Mouse (Mus musculus) kidney, embryonic 14.5 days (tissue): ENCODE results near the gene Qsox2. TPM values are rescaled to one million over a fixed set of nuclear protein-coding genes. Genes with fewer than 3 reads are reported as not detected.
A peak's percentile ranks its signal among the peaks of the same experiment; 100 is the strongest.

ENCODE experiments used
- ATAC-seq: fragments of 200-750 bp; cut with Nextera tagmentation; 2 replicates; pipeline ENCODE4 v1.8.0; 2017; ENCODE audit warnings: moderate number of reproducible peaks, mild to moderate bottlenecking, moderate TSS enrichment, moderate library complexity; ENCODE audit not compliant: low FRiP score, low TSS enrichment
- H3K27ac ChIP-seq: fragments of 300-500 bp; sonication (generic); 2 replicates; pipeline ENCODE4 v1.5.1; 2014; ENCODE audit warnings: low read depth, mild to moderate bottlenecking, low read length, moderate library complexity, mixed read lengths
- H3K27me3 ChIP-seq: fragments of 300-500 bp; sonication (generic); 2 replicates; pipeline ENCODE4 v1.6.1; 2014; ENCODE audit warnings: mild to moderate bottlenecking, low read length; ENCODE audit not compliant: control insufficient read depth, insufficient read depth
- H3K36me3 ChIP-seq: fragments of 300-500 bp; sonication (generic); 2 replicates; pipeline ENCODE4 v1.6.1; 2014; ENCODE audit warnings: low read length, mixed read lengths; ENCODE audit not compliant: control insufficient read depth, insufficient read depth
- H3K4me1 ChIP-seq: fragments of 300-500 bp; sonication (generic); 2 replicates; pipeline ENCODE4 v1.6.1; 2014; ENCODE audit warnings: low read length, mixed read lengths; ENCODE audit not compliant: control insufficient read depth, insufficient read depth
- H3K4me2 ChIP-seq: fragments of 300-500 bp; sonication (generic); replicated peaks from 2 replicates; pipeline ENCODE4 v1.6.1; 2014; ENCODE audit warnings: low read depth, mild to moderate bottlenecking, low read length
- H3K4me3 ChIP-seq: fragments of 300-500 bp; sonication (generic); 2 replicates; pipeline ENCODE4 v1.5.1; 2014; ENCODE audit warnings: mild to moderate bottlenecking, low read length
- H3K9ac ChIP-seq: fragments of 300-500 bp; sonication (generic); 2 replicates; pipeline ENCODE4 v1.6.1; 2014; ENCODE audit warnings: low read depth, mild to moderate bottlenecking, low read length, moderate library complexity
- H3K9me3 ChIP-seq: fragments of 300-500 bp; sonication (generic); 2 replicates; pipeline ENCODE4 v1.6.1; 2016; ENCODE audit warnings: low read length; ENCODE audit not compliant: control insufficient read depth
- WGBS: fragments of 180-500 bp; shearing (Covaris S2); extraction: QIAGEN DNeasy Blood & Tissue Kit; methylation state at CpG from one replicate; pipeline ENCODE4 v1.1.7; 2014; 5-methylcytosine and 5-hydroxymethylcytosine counted together
- polyA plus RNA-seq: library from polyadenylated mRNA; unstranded; fragments of >200 nt; fragmentation: Nextera tagmentation; extraction: Ambion mirVana; gene quantifications from 2 replicates; pipeline ENCODE4 v1.2.1, GENCODE M21; 2014

The Qsox2 gene
- polyA plus RNA-seq, 1 experiment from 2014 or later = 19.0 TPM

- no peak overlapping the region for H3K4me3 ChIP-seq
- H3K4me2 ChIP-seq = no peak overlapping the region
- H3K4me1 ChIP-seq = no peaks in the 10 kb centered on the region
- no peak overlapping the region for H3K27ac ChIP-seq
- peaks cover 5% of the 10 kb centered on the region; the same call in 1 of the 2 replicates for H3K27me3 ChIP-seq
- H3K9me3 ChIP-seq = no peaks in the 10 kb centered on the region
- 52% methylated on average over 3 of the region's 3 CpGs for WGBS
- no peak overlapping the region for H3K9ac ChIP-seq
- no peaks in the 10 kb centered on the region for H3K36me3 ChIP-seq
- ATAC-seq = no peak
Measured at GRCm38 (mm10) chr2:26184352-26184751, 53.0 kb downstream of the Qsox2 start.

GRCm38 (mm10) chr2:26182646-26183045 lies 54.7 kb downstream of the Qsox2 start:
- Histone ChIP-seq H3K9me3 (no peaks in the 10 kb centered on the region), H3K27me3 (peaks cover 2% of the 10 kb centered on the region; the same call in 1 of the 2 replicates), H3K4me1 (no peaks in the 10 kb centered on the region), H3K4me3 (no peak overlapping the region), H3K9ac (no peak overlapping the region), H3K4me2 (no peak overlapping the region), H3K36me3 (no peaks in the 10 kb centered on the region), H3K27ac (no peak overlapping the region)
- no peak for ATAC-seq
- 18% methylated on average over 6 of the region's 6 CpGs for WGBS

GRCm38 (mm10) chr2:26177189-26177588 lies 60.1 kb downstream of the Qsox2 start:
- Histone ChIP-seq H3K27me3 (no peaks in the 10 kb centered on the region), H3K4me2 (no peak overlapping the region), H3K9ac (no peak overlapping the region), H3K9me3 (no peaks in the 10 kb centered on the region), H3K27ac (no peak overlapping the region), H3K4me1 (0 out of 2 replicates have a peak, but pooled peaks cover 6% of the 10 kb centered on the region), H3K36me3 (no peaks in the 10 kb centered on the region), H3K4me3 (no peak overlapping the region)
- ATAC-seq = no peak
- 40% methylated on average over 2 of the region's 2 CpGs for WGBS

- Histone ChIP-seq H3K4me1 (0 out of 2 replicates have a peak, but pooled peaks cover 6% of the 10 kb centered on the region), H3K4me2 (no peak overlapping the region), H3K4me3 (no peak overlapping the region), H3K27ac (no peak overlapping the region), H3K27me3 (no peaks in the 10 kb centered on the region), H3K9me3 (no peaks in the 10 kb centered on the region), H3K9ac (no peak overlapping the region), H3K36me3 (no peaks in the 10 kb centered on the region)
- no peak for ATAC-seq
- 72% methylated on average over 5 of the region's 5 CpGs for WGBS
Measured at GRCm38 (mm10) chr2:26176731-26177130, 60.6 kb downstream of the Qsox2 start.

GRCm38 (mm10) chr2:26175191-26175590 lies 62.1 kb downstream of the Qsox2 start:
- no peak overlapping the region for H3K9ac ChIP-seq
- H3K4me3 ChIP-seq = no peak overlapping the region
- H3K4me1 ChIP-seq = 0 out of 2 replicates have a peak, but pooled peaks cover 6% of the 10 kb centered on the region
- no peak overlapping the region for H3K4me2 ChIP-seq
- H3K9me3 ChIP-seq = no peaks in the 10 kb centered on the region
- 7% methylated on average over 4 of the region's 4 CpGs for WGBS
- H3K36me3 ChIP-seq = no peaks in the 10 kb centered on the region
- H3K27me3 ChIP-seq = no peaks in the 10 kb centered on the region; the same call in 1 of the 2 replicates
- no peak overlapping the region for H3K27ac ChIP-seq
- ATAC-seq = peak; percentile 50; the same call in 1 of the 2 replicates

GRCm38 (mm10) chr2:26172166-26172565 lies 65.2 kb downstream of the Qsox2 start:
- no peaks in the 10 kb centered on the region; the same call in 1 of the 2 replicates for H3K27me3 ChIP-seq
- no peak for ATAC-seq
- H3K4me3 ChIP-seq = no peak overlapping the region
- H3K4me1 ChIP-seq = 0 out of 2 replicates have a peak, but pooled peaks cover 10% of the 10 kb centered on the region
- H3K9me3 ChIP-seq = no peaks in the 10 kb centered on the region
- no peak overlapping the region for H3K4me2 ChIP-seq
- H3K36me3 ChIP-seq = no peaks in the 10 kb centered on the region
- 83% methylated on average over 2 of the region's 2 CpGs for WGBS
- H3K9ac ChIP-seq = no peak overlapping the region
- no peak overlapping the region for H3K27ac ChIP-seq

GRCm38 (mm10) chr2:26170376-26170775 lies 66.9 kb downstream of the Qsox2 start:
- no peak overlapping the region for H3K27ac ChIP-seq
- WGBS = 55% methylated on average over 2 of the region's 2 CpGs
- H3K4me2 ChIP-seq = no peak overlapping the region
- no peaks in the 10 kb centered on the region for H3K9me3 ChIP-seq
- no peak overlapping the region for H3K9ac ChIP-seq
- H3K36me3 ChIP-seq = no peaks in the 10 kb centered on the region
- 0 out of 2 replicates have a peak, but pooled peaks cover 6% of the 10 kb centered on the region for H3K4me1 ChIP-seq
- ATAC-seq = no peak
- H3K27me3 ChIP-seq = no peaks in the 10 kb centered on the region; the same call in 1 of the 2 replicates
- no peak overlapping the region for H3K4me3 ChIP-seq

GRCm38 (mm10) chr2:26168843-26169579 lies 68.3 kb downstream of the Qsox2 start:
- 0 out of 2 replicates have a peak, but pooled peaks cover 4% of the 10 kb centered on the region for H3K4me1 ChIP-seq
- no peak overlapping the region for H3K27ac ChIP-seq
- WGBS = 13% methylated on average over 11 of the region's 11 CpGs
- no peak overlapping the region for H3K4me3 ChIP-seq
- no peak overlapping the region for H3K9ac ChIP-seq
- no peaks in the 10 kb centered on the region for H3K9me3 ChIP-seq
- H3K36me3 ChIP-seq = no peaks in the 10 kb centered on the region
- no peak overlapping the region for H3K4me2 ChIP-seq
- ATAC-seq = peak; percentile 82
- H3K27me3 ChIP-seq = no peaks in the 10 kb centered on the region; the same call in 1 of the 2 replicates

GRCm38 (mm10) chr2:26166890-26167289 lies 70.4 kb downstream of the Qsox2 start:
- H3K9me3 ChIP-seq = no peaks in the 10 kb centered on the region
- ATAC-seq = no peak
- no peak overlapping the region for H3K4me3 ChIP-seq
- H3K9ac ChIP-seq = no peak overlapping the region
- 79% methylated on average over 3 of the region's 3 CpGs for WGBS
- H3K4me2 ChIP-seq = no peak overlapping the region
- no peak overlapping the region for H3K27ac ChIP-seq
- no peaks in the 10 kb centered on the region; the same call in 1 of the 2 replicates for H3K27me3 ChIP-seq
- H3K36me3 ChIP-seq = no peaks in the 10 kb centered on the region
- 0 out of 2 replicates have a peak, but pooled peaks cover 4% of the 10 kb centered on the region for H3K4me1 ChIP-seq
